7 mouse cellular contexts compared by ENCODE assay signal in the genomic region with DNA sequence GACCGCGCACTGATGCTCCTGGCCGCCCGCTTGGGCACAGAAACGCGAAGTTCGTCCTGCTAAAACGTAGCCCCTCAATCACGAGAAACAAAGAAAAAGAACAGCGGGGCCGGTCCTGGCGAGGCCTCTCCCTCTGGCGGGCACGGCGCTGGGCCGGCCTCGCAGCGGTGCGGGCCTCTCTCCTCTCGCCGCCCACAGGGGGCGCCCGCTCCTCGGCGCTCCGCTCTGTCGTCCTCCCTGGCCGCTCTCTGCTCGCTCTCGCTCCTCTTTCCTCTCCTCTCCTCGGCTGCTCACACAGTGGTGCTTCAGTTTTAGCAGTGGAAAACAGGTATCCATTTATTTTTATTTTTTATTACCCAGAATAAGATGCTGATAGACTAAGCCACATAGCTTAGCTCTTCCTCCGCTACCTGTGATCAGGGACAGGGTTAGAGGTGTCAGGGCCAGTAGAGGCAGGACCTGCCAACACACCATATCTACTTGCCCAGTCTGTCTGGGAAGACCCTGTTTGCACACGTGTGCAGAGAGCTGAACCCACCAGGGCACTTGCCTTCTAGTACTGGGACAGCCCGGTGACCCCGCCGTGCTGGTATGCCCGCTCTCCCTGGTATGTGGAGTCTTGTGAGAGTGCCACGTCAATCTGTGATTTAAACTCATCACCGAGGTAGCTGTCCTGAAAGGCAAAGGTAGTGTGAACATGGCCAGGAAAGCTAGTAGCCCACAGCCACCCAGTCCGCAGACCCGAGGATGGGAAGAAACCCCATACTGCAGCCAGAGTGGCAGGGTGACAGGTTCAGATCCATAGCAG. TPM values are rescaled to one million over a fixed set of nuclear protein-coding genes. Genes with fewer than 3 reads are reported as not detected.
DNase-seq lines count a peak whose midpoint lies in the region; ATAC-seq and TF ChIP-seq lines count a peak whose summit lies in the region.

No protein-coding gene starts in this region.

- peak; percentile 97 for TF ChIP-seq CTCF in gastrocnemius, adult 2 months (IDR thresholded peaks at IDR 0.05)
- TF ChIP-seq CTCF in intestine, postnatal 0 days (IDR thresholded peaks at IDR 0.05; ENCODE audit: low read depth), result peak; percentile 88

- peak; percentile 61 for ATAC-seq in intestine, postnatal 0 days
- peak; percentile 65; the same call in 1 of the 2 replicates for ATAC-seq in limb, embryonic 11.5 days (ENCODE audit: insufficient number of reproducible peaks, low FRiP score, low TSS enrichment, low read depth)
- ATAC-seq in midbrain, embryonic 11.5 days (ENCODE audit: low FRiP score), result peak; percentile 76

- peaks cover 61% of the 10 kb centered on the region for H3K36me3 ChIP-seq in intestine, postnatal 0 days (ENCODE audit: control insufficient read depth, insufficient read depth)
- peaks cover 50% of the 10 kb centered on the region for H3K36me3 ChIP-seq in limb, embryonic 11.5 days (ENCODE audit: control insufficient read depth, insufficient read depth, low read length)
- peaks cover 51% of the 10 kb centered on the region for H3K36me3 ChIP-seq in midbrain, embryonic 11.5 days (ENCODE audit: control insufficient read depth, insufficient read depth, low read length)

- H3K4me2 ChIP-seq in intestine, postnatal 0 days (replicated peaks; ENCODE audit: low read depth), result 0 out of 2 replicates have a peak overlapping the region, but pooled peaks have one; percentile 18
- 0 out of 2 replicates have a peak overlapping the region, but pooled peaks have one; percentile 7 for H3K4me2 ChIP-seq in limb, embryonic 11.5 days (ENCODE audit: low read depth, severe bottlenecking)
- no peak overlapping the region for H3K4me2 ChIP-seq in midbrain, embryonic 11.5 days

- intact Hi-C loops in gastrocnemius, adult 2 months (cut with DNase I), result no loop called here

- no peaks in the 10 kb centered on the region for H3K4me1 ChIP-seq in intestine, postnatal 0 days (replicated peaks; ENCODE audit: control insufficient read depth, insufficient read depth, low read length)
- peaks cover 22% of the 10 kb centered on the region for H3K4me1 ChIP-seq in limb, embryonic 11.5 days (ENCODE audit: control insufficient read depth, insufficient read depth, low read length)
- peaks cover 27% of the 10 kb centered on the region for H3K4me1 ChIP-seq in midbrain, embryonic 11.5 days (ENCODE audit: control insufficient read depth, insufficient read depth, low read length)

- WGBS in intestine, postnatal 0 days, result 37% methylated on average over 40 of the region's 41 CpGs
- 25% methylated on average over 41 of the region's 41 CpGs for WGBS in limb, embryonic 11.5 days
- WGBS in midbrain, embryonic 11.5 days, result 27% methylated on average over 38 of the region's 41 CpGs

- H3K9me3 ChIP-seq in intestine, postnatal 0 days (ENCODE audit: control insufficient read depth), result no peaks in the 10 kb centered on the region
- H3K9me3 ChIP-seq in limb, embryonic 11.5 days (ENCODE audit: control insufficient read depth, low read length), result no peaks in the 10 kb centered on the region
- no peaks in the 10 kb centered on the region for H3K9me3 ChIP-seq in midbrain, embryonic 11.5 days (ENCODE audit: control insufficient read depth, low read length)

- no peak overlapping the region for H3K9ac ChIP-seq in intestine, postnatal 0 days (ENCODE audit: low read depth, low read length)
- H3K9ac ChIP-seq in limb, embryonic 11.5 days (ENCODE audit: low read length), result peak overlapping the region; percentile 49; the same call in 1 of the 2 replicates
- peak overlapping the region; percentile 42; the same call in 1 of the 2 replicates for H3K9ac ChIP-seq in midbrain, embryonic 11.5 days (ENCODE audit: low read length)

- H3K4me3 ChIP-seq in gastrocnemius, adult 2 months, result no peak overlapping the region; the same call in 1 of the 2 replicates
- H3K4me3 ChIP-seq in intestine, postnatal 0 days (ENCODE audit: low read depth, low read length), result no peak overlapping the region
- H3K4me3 ChIP-seq in limb, embryonic 11.5 days (ENCODE audit: low read depth, low read length), result no peak overlapping the region
- H3K4me3 ChIP-seq in midbrain, embryonic 11.5 days (ENCODE audit: low read depth, low read length), result no peak overlapping the region

- H3K27ac ChIP-seq in gastrocnemius, adult 2 months, result no peak overlapping the region
- no peak overlapping the region for H3K27ac ChIP-seq in intestine, postnatal 0 days (ENCODE audit: low read depth, low read length)
- 0 out of 2 replicates have a peak overlapping the region, but pooled peaks have one; percentile 30 for H3K27ac ChIP-seq in limb, embryonic 11.5 days (replicated peaks; ENCODE audit: low read depth, low read length)
- H3K27ac ChIP-seq in midbrain, embryonic 11.5 days (ENCODE audit: low read depth, low read length), result no peak overlapping the region

- no peaks in the 10 kb centered on the region for H3K27me3 ChIP-seq in intestine, postnatal 0 days (replicated peaks; ENCODE audit: control insufficient read depth, insufficient read depth, low read length)
- H3K27me3 ChIP-seq in limb, embryonic 11.5 days (ENCODE audit: control insufficient read depth, insufficient read depth, low read length), result no peaks in the 10 kb centered on the region
- peaks cover 8% of the 10 kb centered on the region for H3K27me3 ChIP-seq in midbrain, embryonic 11.5 days (ENCODE audit: control insufficient read depth, insufficient read depth, low read length)

- peak; percentile 86 for DNase-seq in adrenal gland, postnatal 14 days
- peak; percentile 82 to 89 for DNase-seq in cerebellum, postnatal 36 days
- DNase-seq in gastrocnemius, adult 2 months, result peak; percentile 85
- DNase-seq in limb, embryonic 11.5 days (ENCODE audit: low spot score), result peak; percentile 90
- DNase-seq in midbrain, embryonic 11.5 days (ENCODE audit: low spot score, missing footprints), result peak; percentile 98
- peak; percentile 87 for DNase-seq in testis, postnatal 10 days (ENCODE audit: low spot score)

RNA-seq across cellular contexts. Expression of a gene that starts 2.7 kb away (rescaled TPM):
- total RNA-seq in adrenal gland, postnatal 14 days (2021), result 0.41 and 1.2 TPM in 2 replicates
- total RNA-seq in gastrocnemius, adult 2 months (2021), result 1 to 10 TPM in 1 of 2 experiments, not detected in 1; 1.0 TPM
- 0.38 TPM in 1 of 2 replicates, not detected in the other for polyA plus RNA-seq in intestine, postnatal 0 days (2015; fragmentation: Nextera tagmentation; extraction: Ambion mirVana)
- polyA plus RNA-seq in limb, embryonic 11.5 days (2014; fragmentation: Nextera tagmentation; extraction: Ambion mirVana), result 2.9 and 4.2 TPM in 2 replicates
- 0.43 and 1.3 TPM in 2 replicates for polyA plus RNA-seq in midbrain, embryonic 11.5 days (2014; fragmentation: Nextera tagmentation; extraction: Ambion mirVana)

RNA-seq across cellular contexts. Expression of a gene that starts 16.7 kb away (rescaled TPM):
- 1.9 and 2.9 TPM in 2 replicates for total RNA-seq in adrenal gland, postnatal 14 days (2021)
- total RNA-seq in gastrocnemius, adult 2 months (2021), result 10 to 100 TPM; 14.0 to 23.3 TPM
- polyA plus RNA-seq in intestine, postnatal 0 days (2015; fragmentation: Nextera tagmentation; extraction: Ambion mirVana), result 1.3 and 1.7 TPM in 2 replicates
- 4.7 and 6.0 TPM in 2 replicates for polyA plus RNA-seq in limb, embryonic 11.5 days (2014; fragmentation: Nextera tagmentation; extraction: Ambion mirVana)
- 5.5 and 7.0 TPM in 2 replicates for polyA plus RNA-seq in midbrain, embryonic 11.5 days (2014; fragmentation: Nextera tagmentation; extraction: Ambion mirVana)

RNA-seq across cellular contexts. Expression of a gene that starts 20.8 kb away (rescaled TPM):
- 64.0 and 64.4 TPM in 2 replicates for total RNA-seq in adrenal gland, postnatal 14 days (2021)
- total RNA-seq in gastrocnemius, adult 2 months (2021), result 10 to 100 TPM; 28.1 to 35.1 TPM
- 9.7 and 10.1 TPM in 2 replicates for polyA plus RNA-seq in intestine, postnatal 0 days (2015; fragmentation: Nextera tagmentation; extraction: Ambion mirVana)
- polyA plus RNA-seq in limb, embryonic 11.5 days (2014; fragmentation: Nextera tagmentation; extraction: Ambion mirVana), result 23.2 and 25.1 TPM in 2 replicates
- 19.6 and 19.8 TPM in 2 replicates for polyA plus RNA-seq in midbrain, embryonic 11.5 days (2014; fragmentation: Nextera tagmentation; extraction: Ambion mirVana)

RNA-seq across cellular contexts. Expression of a gene that starts 30.0 kb away (rescaled TPM):
- total RNA-seq in adrenal gland, postnatal 14 days (2021), result 215 and 222 TPM in 2 replicates
- 100 to 1,000 TPM; 118 to 128 TPM for total RNA-seq in gastrocnemius, adult 2 months (2021)
- 338 and 383 TPM in 2 replicates for polyA plus RNA-seq in intestine, postnatal 0 days (2015; fragmentation: Nextera tagmentation; extraction: Ambion mirVana)
- 263 and 281 TPM in 2 replicates for polyA plus RNA-seq in limb, embryonic 11.5 days (2014; fragmentation: Nextera tagmentation; extraction: Ambion mirVana)
- polyA plus RNA-seq in midbrain, embryonic 11.5 days (2014; fragmentation: Nextera tagmentation; extraction: Ambion mirVana), result 230 and 240 TPM in 2 replicates

RNA-seq across cellular contexts. Expression of a gene that starts 30.0 kb away (rescaled TPM):
- 49.2 and 71.3 TPM in 2 replicates for total RNA-seq in adrenal gland, postnatal 14 days (2021)
- total RNA-seq in gastrocnemius, adult 2 months (2021), result 10 to 100 TPM; 29.9 to 30.0 TPM
- polyA plus RNA-seq in intestine, postnatal 0 days (2015; fragmentation: Nextera tagmentation; extraction: Ambion mirVana), result 32.9 and 34.5 TPM in 2 replicates
- polyA plus RNA-seq in limb, embryonic 11.5 days (2014; fragmentation: Nextera tagmentation; extraction: Ambion mirVana), result 55.8 and 62.1 TPM in 2 replicates
- 45.7 and 49.7 TPM in 2 replicates for polyA plus RNA-seq in midbrain, embryonic 11.5 days (2014; fragmentation: Nextera tagmentation; extraction: Ambion mirVana)
